Mouse (Mus musculus): ENCODE measurements around the gene Kcnn3. TPM values are rescaled to one million over a fixed set of nuclear protein-coding genes. Genes with fewer than 3 reads are reported as not detected.

The Kcnn3 gene
- polyA plus RNA-seq, 1 experiment, result 6.2 TPM

GRCm38 (mm10) chr3:89539740-89540370, 19.9 kb downstream of the Kcnn3 start:
- peak in 1 of 2 experiments; percentile 31 for DNase-seq

GRCm38 (mm10) chr3:89540371-89540743, 20.4 kb downstream of the Kcnn3 start:
- no peaks in the 10 kb centered on the region; the same call in 1 of the 2 replicates for H3K27me3 ChIP-seq (ENCODE audit: control insufficient read depth, insufficient read depth, low read length)
- no peak overlapping the region for H3K4me3 ChIP-seq (replicated peaks; ENCODE audit: insufficient read depth, low read depth, low read length)
- peaks cover 13% of the 10 kb centered on the region for H3K4me1 ChIP-seq (ENCODE audit: control insufficient read depth, insufficient read depth, low read length)
- no peak overlapping the region for H3K27ac ChIP-seq (ENCODE audit: insufficient read depth, low read length)
- 40% methylated on average over 6 of the region's 6 CpGs for WGBS
- TF ChIP-seq POLR2A (IDR thresholded peaks at IDR 0.05; ENCODE audit: borderline replicate concordance, insufficient read depth, low read length), result no peak
- TF ChIP-seq CTCF (IDR thresholded peaks at IDR 0.05; ENCODE audit: borderline replicate concordance, insufficient read depth, low read depth, low read length), result no peak
- DNase-seq, result no peak

More at GRCm38 (mm10) chr3:89539740-89540370, 19.9 kb downstream of the Kcnn3 start:
- H3K27me3 ChIP-seq (ENCODE audit: control insufficient read depth, insufficient read depth, low read length), result no peaks in the 10 kb centered on the region; the same call in 1 of the 2 replicates
- H3K4me1 ChIP-seq (ENCODE audit: control insufficient read depth, insufficient read depth, low read length), result peaks cover 13% of the 10 kb centered on the region
- WGBS, result 11% methylated on average over 9 of the region's 9 CpGs
- no peak overlapping the region for H3K27ac ChIP-seq (ENCODE audit: insufficient read depth, low read length)
- TF ChIP-seq POLR2A (IDR thresholded peaks at IDR 0.05; ENCODE audit: borderline replicate concordance, insufficient read depth, low read length) (no peak), CTCF (IDR thresholded peaks at IDR 0.05; ENCODE audit: borderline replicate concordance, insufficient read depth, low read depth, low read length) (no peak)
- H3K4me3 ChIP-seq (replicated peaks; ENCODE audit: insufficient read depth, low read depth, low read length), result no peak overlapping the region

- Histone ChIP-seq H3K27ac (ENCODE audit: insufficient read depth, low read length) (no peak overlapping the region), H3K4me1 (ENCODE audit: control insufficient read depth, insufficient read depth, low read length) (peaks cover 3% of the 10 kb centered on the region; the same call in 1 of the 2 replicates), H3K4me3 (replicated peaks; ENCODE audit: insufficient read depth, low read depth, low read length) (no peak overlapping the region), H3K27me3 (ENCODE audit: control insufficient read depth, insufficient read depth, low read length) (no peaks in the 10 kb centered on the region)
- no peak for DNase-seq
- WGBS, result 78% methylated on average over 5 of the region's 5 CpGs
- TF ChIP-seq CTCF (IDR thresholded peaks at IDR 0.05; ENCODE audit: borderline replicate concordance, insufficient read depth, low read depth, low read length), result no peak
- TF ChIP-seq POLR2A (IDR thresholded peaks at IDR 0.05; ENCODE audit: borderline replicate concordance, insufficient read depth, low read length), result no peak
Observed at GRCm38 (mm10) chr3:89546951-89547350, 27.0 kb downstream of the Kcnn3 start.

- H3K4me3 ChIP-seq (replicated peaks; ENCODE audit: insufficient read depth, low read depth, low read length), result no peak overlapping the region
- peaks cover 6% of the 10 kb centered on the region for H3K4me1 ChIP-seq (ENCODE audit: control insufficient read depth, insufficient read depth, low read length)
- H3K27ac ChIP-seq (ENCODE audit: insufficient read depth, low read length), result no peak overlapping the region
- H3K27me3 ChIP-seq (ENCODE audit: control insufficient read depth, insufficient read depth, low read length), result no peaks in the 10 kb centered on the region
- DNase-seq, result no peak
- no peak for TF ChIP-seq POLR2A (IDR thresholded peaks at IDR 0.05; ENCODE audit: borderline replicate concordance, insufficient read depth, low read length)
- no peak for TF ChIP-seq CTCF (IDR thresholded peaks at IDR 0.05; ENCODE audit: borderline replicate concordance, insufficient read depth, low read depth, low read length)
- WGBS, result 93% methylated on average over 2 of the region's 2 CpGs
Observed at GRCm38 (mm10) chr3:89548805-89549204, 28.8 kb downstream of the Kcnn3 start.

GRCm38 (mm10) chr3:89549488-89549887, 29.5 kb downstream of the Kcnn3 start:
- no peak for DNase-seq
- 83% methylated on average over 4 of the region's 4 CpGs for WGBS
- H3K27me3 ChIP-seq (ENCODE audit: control insufficient read depth, insufficient read depth, low read length), result no peaks in the 10 kb centered on the region
- peaks cover 6% of the 10 kb centered on the region for H3K4me1 ChIP-seq (ENCODE audit: control insufficient read depth, insufficient read depth, low read length)
- no peak for TF ChIP-seq CTCF (IDR thresholded peaks at IDR 0.05; ENCODE audit: borderline replicate concordance, insufficient read depth, low read depth, low read length)
- TF ChIP-seq POLR2A (IDR thresholded peaks at IDR 0.05; ENCODE audit: borderline replicate concordance, insufficient read depth, low read length), result no peak
- H3K27ac ChIP-seq (ENCODE audit: insufficient read depth, low read length), result no peak overlapping the region
- H3K4me3 ChIP-seq (replicated peaks; ENCODE audit: insufficient read depth, low read depth, low read length), result no peak overlapping the region

- Histone ChIP-seq H3K27ac (ENCODE audit: insufficient read depth, low read length) (no peak overlapping the region), H3K4me3 (replicated peaks; ENCODE audit: insufficient read depth, low read depth, low read length) (no peak overlapping the region), H3K27me3 (ENCODE audit: control insufficient read depth, insufficient read depth, low read length) (no peaks in the 10 kb centered on the region), H3K4me1 (ENCODE audit: control insufficient read depth, insufficient read depth, low read length) (peaks cover 6% of the 10 kb centered on the region)
- 10% methylated on average over 2 of the region's 2 CpGs for WGBS
- TF ChIP-seq POLR2A (IDR thresholded peaks at IDR 0.05; ENCODE audit: borderline replicate concordance, insufficient read depth, low read length), result no peak
- no peak for TF ChIP-seq CTCF (IDR thresholded peaks at IDR 0.05; ENCODE audit: borderline replicate concordance, insufficient read depth, low read depth, low read length)
- DNase-seq, result peak; percentile 89 to 95
Observed at GRCm38 (mm10) chr3:89551880-89552279, 31.9 kb downstream of the Kcnn3 start.

- no peak overlapping the region for H3K4me3 ChIP-seq (replicated peaks; ENCODE audit: insufficient read depth, low read depth, low read length)
- DNase-seq, result no peak
- H3K4me1 ChIP-seq (ENCODE audit: control insufficient read depth, insufficient read depth, low read length), result peaks cover 6% of the 10 kb centered on the region
- 98% methylated on average over 8 of the region's 8 CpGs for WGBS
- no peak for TF ChIP-seq POLR2A (IDR thresholded peaks at IDR 0.05; ENCODE audit: borderline replicate concordance, insufficient read depth, low read length)
- H3K27me3 ChIP-seq (ENCODE audit: control insufficient read depth, insufficient read depth, low read length), result no peaks in the 10 kb centered on the region
- H3K27ac ChIP-seq (ENCODE audit: insufficient read depth, low read length), result no peak overlapping the region
Observed at GRCm38 (mm10) chr3:89553432-89553831, 33.5 kb downstream of the Kcnn3 start.

GRCm38 (mm10) chr3:89553946-89554345, 34.0 kb downstream of the Kcnn3 start:
- Histone ChIP-seq H3K27me3 (ENCODE audit: control insufficient read depth, insufficient read depth, low read length) (no peaks in the 10 kb centered on the region), H3K4me3 (replicated peaks; ENCODE audit: insufficient read depth, low read depth, low read length) (no peak overlapping the region), H3K27ac (ENCODE audit: insufficient read depth, low read length) (no peak overlapping the region), H3K4me1 (ENCODE audit: control insufficient read depth, insufficient read depth, low read length) (peaks cover 8% of the 10 kb centered on the region)
- TF ChIP-seq CTCF (IDR thresholded peaks at IDR 0.05; ENCODE audit: borderline replicate concordance, insufficient read depth, low read depth, low read length), result no peak
- TF ChIP-seq POLR2A (IDR thresholded peaks at IDR 0.05; ENCODE audit: borderline replicate concordance, insufficient read depth, low read length), result no peak
- no peak for DNase-seq
- 91% methylated on average over 4 of the region's 4 CpGs for WGBS

Measured in cerebellum, adult 2 months (tissue).